In the genomic region with DNA sequence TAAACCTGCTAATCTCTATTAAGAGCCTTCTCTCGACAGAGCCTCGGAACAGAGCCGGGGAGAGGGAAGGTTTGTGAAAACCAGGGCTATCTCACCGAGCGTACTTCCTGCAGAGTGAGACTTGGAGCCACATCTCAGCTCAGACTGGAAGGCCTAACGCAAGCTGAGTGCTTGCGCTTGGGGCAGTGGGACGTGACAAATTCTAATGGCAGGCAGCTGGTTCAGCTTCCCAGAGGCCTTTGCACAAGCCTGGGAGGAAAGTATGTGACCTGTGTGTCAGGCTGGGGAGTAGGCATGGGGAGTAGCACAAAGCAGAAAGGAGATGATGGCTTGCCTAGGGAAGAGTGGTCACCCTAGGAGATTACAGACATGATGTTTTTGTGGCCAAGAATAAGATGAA, we compare ENCODE assay signal across 21 mouse cellular contexts. TPM values are rescaled to one million over a fixed set of nuclear protein-coding genes. Genes with fewer than 3 reads are reported as not detected.
DNase-seq lines count a peak whose midpoint lies in the region; ATAC-seq lines count a peak whose summit lies in the region.
"Had no signal": no experiment of that assay in that cellular context is flagged by ENCODE, and none has a peak within 500 bp of the region (broad histone marks: within the 10 kb centered on the region; RNA-seq: fewer than 3 reads in every experiment).

No protein-coding gene starts in this region.

- WGBS in kidney, embryonic 15.5 days: 58% methylated on average over 8 of the region's 8 CpGs
- 62% methylated on average over 8 of the region's 8 CpGs for WGBS in midbrain, embryonic 11.5 days
- WGBS in midbrain, embryonic 16.5 days: 48% methylated on average over 8 of the region's 8 CpGs

- no peak overlapping the region for H3K4me3 ChIP-seq in kidney, embryonic 15.5 days (replicated peaks)
- H3K4me3 ChIP-seq in midbrain, embryonic 11.5 days (ENCODE audit: low read depth, low read length): no peak overlapping the region
- H3K4me3 ChIP-seq in midbrain, embryonic 16.5 days (ENCODE audit: low read depth, low read length): no peak overlapping the region
- H3K4me3 ChIP-seq: embryonic facial prominence, embryonic 13.5 days; forebrain, embryonic 12.5 days; heart, adult 2 months; heart, embryonic 15.5 days; hindbrain, embryonic 15.5 days had no signal

- no peaks in the 10 kb centered on the region for H3K27me3 ChIP-seq in kidney, embryonic 15.5 days
- H3K27me3 ChIP-seq in midbrain, embryonic 11.5 days (ENCODE audit: control insufficient read depth, insufficient read depth, low read length): no peaks in the 10 kb centered on the region
- no peaks in the 10 kb centered on the region for H3K27me3 ChIP-seq in midbrain, embryonic 16.5 days (ENCODE audit: control insufficient read depth, insufficient read depth, low read depth, low read length)
- H3K27me3 ChIP-seq: embryonic facial prominence, embryonic 13.5 days; heart, embryonic 15.5 days; hindbrain, embryonic 15.5 days had no signal

- H3K9me3 ChIP-seq in kidney, embryonic 15.5 days (replicated peaks): no peaks in the 10 kb centered on the region
- no peaks in the 10 kb centered on the region for H3K9me3 ChIP-seq in midbrain, embryonic 11.5 days (ENCODE audit: control insufficient read depth, low read length)
- no peaks in the 10 kb centered on the region for H3K9me3 ChIP-seq in midbrain, embryonic 16.5 days (replicated peaks; ENCODE audit: control insufficient read depth, low read length, poor library complexity, severe bottlenecking)
- H3K9me3 ChIP-seq: embryonic facial prominence, embryonic 13.5 days; forebrain, embryonic 12.5 days; heart, embryonic 15.5 days; hindbrain, embryonic 15.5 days had no signal

- no peak overlapping the region for H3K27ac ChIP-seq in kidney, embryonic 15.5 days
- no peak overlapping the region for H3K27ac ChIP-seq in midbrain, embryonic 11.5 days (ENCODE audit: low read depth, low read length)
- H3K27ac ChIP-seq in midbrain, embryonic 16.5 days (ENCODE audit: low read length): no peak overlapping the region
- H3K27ac ChIP-seq: embryonic facial prominence, embryonic 13.5 days; forebrain, embryonic 12.5 days; heart, adult 2 months; heart, embryonic 15.5 days; hindbrain, embryonic 15.5 days had no signal

- no peak overlapping the region for H3K4me2 ChIP-seq in kidney, embryonic 15.5 days
- H3K4me2 ChIP-seq in midbrain, embryonic 11.5 days: no peak overlapping the region
- H3K4me2 ChIP-seq in midbrain, embryonic 16.5 days (ENCODE audit: low read length): no peak overlapping the region
- H3K4me2 ChIP-seq: embryonic facial prominence, embryonic 13.5 days; forebrain, embryonic 12.5 days; heart, embryonic 11.5 days; heart, embryonic 15.5 days; hindbrain, embryonic 15.5 days had no signal

- 0 out of 2 replicates have a peak, but pooled peaks cover 3% of the 10 kb centered on the region for H3K4me1 ChIP-seq in kidney, embryonic 15.5 days
- no peaks in the 10 kb centered on the region for H3K4me1 ChIP-seq in midbrain, embryonic 11.5 days (ENCODE audit: control insufficient read depth, insufficient read depth, low read length)
- H3K4me1 ChIP-seq in midbrain, embryonic 16.5 days (ENCODE audit: control insufficient read depth, insufficient read depth, low read length): 0 out of 2 replicates have a peak, but pooled peaks cover 7% of the 10 kb centered on the region

- ATAC-seq in kidney, embryonic 15.5 days (replicated peaks; ENCODE audit: low FRiP score): no peak
- ATAC-seq in midbrain, embryonic 11.5 days (ENCODE audit: low FRiP score): no peak
- no peak for ATAC-seq in midbrain, embryonic 16.5 days
- ATAC-seq: activated CD4-positive, CD25-positive, alpha-beta regulatory T cell, adult 4 months; forebrain, embryonic 16.5 days; Patski had no signal

- no peak overlapping the region for H3K9ac ChIP-seq in kidney, embryonic 15.5 days
- H3K9ac ChIP-seq in midbrain, embryonic 11.5 days (ENCODE audit: low read length): no peak overlapping the region
- no peak overlapping the region for H3K9ac ChIP-seq in midbrain, embryonic 16.5 days (ENCODE audit: low read depth, low read length)
- H3K9ac ChIP-seq: embryonic facial prominence, embryonic 13.5 days; forebrain, embryonic 12.5 days; heart, embryonic 15.5 days; hindbrain, embryonic 15.5 days had no signal

- peak; percentile 32 to 41 for DNase-seq in cerebellum, postnatal 14 days
- no peak for DNase-seq in cerebellum, postnatal 4 days (ENCODE audit: low spot score in 2 of 2)
- peak; percentile 5 for DNase-seq in kidney, adult 18-20 months
- DNase-seq in midbrain, embryonic 11.5 days (ENCODE audit: low spot score, missing footprints): peak; percentile 39
- DNase-seq in retina, postnatal 1 day: peak; percentile 73
- no peak for DNase-seq in right cerebral cortex, adult 18-20 months
- DNase-seq: adrenal gland, postnatal 14 days; cerebellum, adult 2 months; gastrocnemius, postnatal 10 days; heart, adult 2 months; heart, postnatal 14 days had no signal

- no peaks in the 10 kb centered on the region for H3K36me3 ChIP-seq in kidney, embryonic 15.5 days
- H3K36me3 ChIP-seq in midbrain, embryonic 11.5 days (ENCODE audit: control insufficient read depth, insufficient read depth, low read length): no peaks in the 10 kb centered on the region
- H3K36me3 ChIP-seq in midbrain, embryonic 16.5 days (ENCODE audit: control insufficient read depth, insufficient read depth, low read length): no peaks in the 10 kb centered on the region
- H3K36me3 ChIP-seq: embryonic facial prominence, embryonic 13.5 days; forebrain, embryonic 12.5 days; heart, embryonic 15.5 days; hindbrain, embryonic 15.5 days had no signal

RNA-seq across cellular contexts. Expression of gene Rora, which starts 55.6 kb away (rescaled TPM):
- polyA plus RNA-seq in kidney, embryonic 15.5 days (2015; fragmentation: Nextera tagmentation; extraction: Ambion mirVana): 7.8 and 8.9 TPM in 2 replicates
- polyA plus RNA-seq in midbrain, embryonic 11.5 days (2014; fragmentation: Nextera tagmentation; extraction: Ambion mirVana): 3.9 and 4.3 TPM in 2 replicates
- 43.6 and 52.5 TPM in 2 replicates for polyA plus RNA-seq in midbrain, embryonic 16.5 days (2015; fragmentation: Nextera tagmentation; extraction: Ambion mirVana)

Comparison
In these comparisons a context has a peak if more than half of its experiments do, and no peak if none do; other contexts are left out.
1. DNase-seq: peak in cerebellum, postnatal 14 days (2 of 2), kidney, adult 18-20 months (single experiment), midbrain, embryonic 11.5 days (single experiment) and retina, postnatal 1 day (single experiment); none in cerebellum, postnatal 4 days (0 of 2) and right cerebral cortex, adult 18-20 months (single experiment).